Mouse (Mus musculus): ENCODE data around the gene Alox12b.

DNA sequence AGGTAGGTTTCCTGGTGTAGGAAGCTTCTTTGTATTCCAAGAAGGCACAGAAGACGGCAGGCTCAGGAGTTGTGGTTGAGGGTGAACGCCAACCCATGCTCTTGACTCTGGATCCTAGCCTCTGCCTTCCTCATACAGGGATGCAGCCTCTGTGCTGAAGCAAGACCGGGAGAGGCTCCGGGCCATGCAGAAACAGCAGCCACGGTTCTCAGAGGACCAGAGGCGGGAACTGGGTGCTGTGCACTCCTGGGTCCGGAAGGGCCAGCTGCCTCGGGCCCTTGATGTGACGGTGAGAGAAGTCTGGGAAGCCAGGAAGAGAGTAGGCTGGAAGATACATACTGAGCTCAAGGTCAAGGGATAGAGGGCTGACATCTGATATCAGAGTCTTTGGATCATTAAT lies 48.6 kb upstream of the Alox12b start:
- no peak for TF ChIP-seq POLR2A (IDR thresholded peaks at IDR 0.05; ENCODE audit: borderline replicate concordance, extremely low read depth, low read depth, low read length)
- TF ChIP-seq CTCF (IDR thresholded peaks at IDR 0.05; ENCODE audit: insufficient read depth, low read length): no peak
